Mouse (Mus musculus) urinary bladder, postnatal 4 days (tissue): ENCODE measurements around the gene Bzw2.
"Not testable (repeated sequence)": the region's sequence is repeated elsewhere in the genome, so short reads cannot be mapped to it uniquely, and the experiment has no call there.

Experiments
- DNase-seq, 2 experiments: peaks; one replicate each; pipeline ENCODE4 v3.0.0; 2021 to 2022; ENCODE audit warnings: low spot score in 2 of 2

Gene Bzw2

DNA sequence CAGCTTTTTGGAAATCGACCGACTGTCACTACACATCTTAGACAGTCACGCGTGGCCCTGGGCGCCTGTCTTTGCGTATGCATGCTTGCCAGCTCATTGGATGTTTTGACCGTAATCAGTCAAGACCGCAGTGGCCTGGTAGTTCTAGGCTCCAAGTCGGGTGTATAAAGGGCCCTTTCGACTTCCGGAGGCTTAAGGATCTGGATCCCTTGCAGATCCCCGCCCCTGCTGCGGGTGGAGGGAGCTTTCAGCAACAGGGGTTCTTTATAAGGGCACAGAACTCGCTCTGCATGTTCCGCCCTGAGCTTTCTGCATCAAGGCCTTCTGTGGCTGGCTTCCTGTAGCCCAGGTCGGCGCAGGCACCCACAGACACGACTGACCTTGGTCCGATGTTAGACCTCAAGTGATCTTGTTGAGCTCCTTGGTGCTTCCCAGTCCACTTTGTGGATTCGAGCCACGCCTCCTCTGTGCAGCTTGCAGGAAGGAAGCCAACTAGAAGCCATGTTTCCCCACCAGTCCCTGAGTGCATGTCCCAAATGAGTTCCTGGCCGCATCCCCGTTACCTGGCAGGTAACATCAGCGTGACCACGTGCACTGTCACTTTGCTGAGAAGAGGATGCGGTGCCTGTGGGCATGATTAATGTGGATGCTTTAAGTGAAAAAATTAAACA, at the start of gene Bzw2:
Bzw2 (minus strand) TSS at position 443 of the 671 bp plus-strand sequence.
- DNase-seq, result peak; percentile 66 to 73

DNA sequence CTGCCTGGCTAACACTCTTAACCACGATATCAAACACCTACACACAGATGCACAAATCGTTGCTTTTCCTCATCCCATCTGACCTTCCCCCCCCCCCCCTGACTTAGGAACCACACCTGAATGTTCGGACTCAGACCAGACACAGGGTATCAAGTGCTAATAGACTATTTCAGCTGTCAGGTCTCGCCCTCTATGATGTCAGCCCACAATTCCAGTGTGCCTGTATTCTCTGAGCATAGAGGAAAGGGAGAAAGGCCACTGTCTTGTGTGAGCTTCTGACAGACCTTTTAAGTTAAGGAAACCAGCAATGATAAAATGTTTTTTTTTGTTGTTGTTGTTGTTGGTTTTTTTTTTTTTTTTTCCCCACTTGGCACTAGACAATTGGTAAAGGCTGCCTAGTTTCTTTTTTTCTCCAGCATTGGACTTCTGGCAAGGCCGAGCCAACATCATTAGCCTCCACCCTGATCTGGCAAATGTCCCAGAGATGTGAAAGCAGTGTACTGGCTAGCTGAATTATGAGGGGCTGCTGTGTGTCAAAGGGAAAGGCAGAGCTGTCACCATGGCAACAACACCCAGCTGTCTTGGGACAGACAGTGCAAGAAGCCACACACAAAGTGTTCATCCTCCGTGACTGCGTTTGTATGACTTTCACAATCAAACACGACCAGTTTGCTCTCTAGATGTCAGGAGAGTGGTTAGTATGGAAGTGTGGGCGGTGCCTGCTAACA, 49.4 kb upstream of the Bzw2 start:
- peak in 1 of 2 experiments; percentile 63 for DNase-seq

DNA sequence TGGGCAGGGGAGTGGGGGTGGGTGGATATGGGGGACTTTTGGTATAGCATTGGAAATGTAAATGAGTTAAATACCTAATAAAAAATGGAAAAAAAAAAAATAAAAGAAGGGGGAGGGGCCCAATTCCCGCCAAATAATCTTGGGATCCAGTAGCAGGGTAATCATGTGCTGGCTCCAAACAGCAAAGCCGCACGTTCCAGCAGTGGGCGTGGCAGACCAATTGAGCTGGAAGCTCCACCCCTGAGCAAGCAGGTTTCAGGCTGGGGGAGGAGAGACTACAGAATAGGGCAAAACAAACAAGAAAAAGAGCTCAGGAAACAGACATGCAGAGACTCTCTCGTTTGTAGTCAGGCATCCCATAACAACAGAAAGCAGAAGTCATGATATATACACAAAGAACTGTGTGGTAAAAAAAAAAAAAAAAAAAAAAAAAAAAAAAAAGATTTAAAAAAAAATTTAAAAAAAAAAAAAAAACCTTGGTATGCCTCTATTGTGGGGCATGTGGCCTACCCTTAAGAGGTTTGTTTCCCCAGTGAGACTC, 47.8 kb upstream of the Bzw2 start:
- not testable (repeated sequence) for DNase-seq

DNA sequence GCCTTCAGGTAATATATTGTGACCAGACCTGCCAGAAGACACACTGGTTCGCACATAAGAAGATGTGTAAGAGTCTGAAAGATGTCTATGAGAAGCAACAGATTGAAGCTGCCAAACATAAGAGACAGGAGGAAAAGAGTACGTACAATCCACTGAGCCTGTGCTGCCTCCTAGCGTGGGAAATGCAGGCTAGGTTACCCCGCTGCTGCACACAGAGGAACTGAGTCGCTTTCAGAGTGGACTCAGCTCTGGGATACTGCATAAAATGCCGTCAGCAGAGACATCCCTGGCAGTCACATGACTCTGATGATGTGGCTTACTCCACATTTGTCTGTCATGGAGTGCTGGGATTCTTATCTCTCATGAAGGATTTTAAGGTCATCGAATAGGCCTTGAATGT, 37.1 kb upstream of the Bzw2 start:
- no peak for DNase-seq

DNA sequence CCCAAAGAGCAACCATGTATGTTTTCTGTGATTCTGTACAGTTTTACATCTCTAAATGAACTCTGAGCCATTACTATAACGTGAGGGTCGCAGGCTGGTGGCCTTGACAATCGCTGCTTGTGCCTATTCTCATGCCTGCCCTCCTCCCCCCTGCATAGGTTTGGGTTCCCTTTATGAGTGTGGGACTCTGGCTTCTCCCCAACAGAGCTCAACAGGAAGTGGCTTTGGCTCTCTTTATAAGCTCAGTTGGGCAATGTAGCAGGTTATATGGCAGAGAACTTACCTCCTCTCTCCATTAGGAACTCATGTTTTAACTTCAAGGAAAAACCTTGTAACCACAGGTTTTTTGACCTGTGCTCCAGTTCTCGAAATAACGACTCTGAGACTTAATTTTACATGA, 32.5 kb upstream of the Bzw2 start:
- DNase-seq, result no peak

DNA sequence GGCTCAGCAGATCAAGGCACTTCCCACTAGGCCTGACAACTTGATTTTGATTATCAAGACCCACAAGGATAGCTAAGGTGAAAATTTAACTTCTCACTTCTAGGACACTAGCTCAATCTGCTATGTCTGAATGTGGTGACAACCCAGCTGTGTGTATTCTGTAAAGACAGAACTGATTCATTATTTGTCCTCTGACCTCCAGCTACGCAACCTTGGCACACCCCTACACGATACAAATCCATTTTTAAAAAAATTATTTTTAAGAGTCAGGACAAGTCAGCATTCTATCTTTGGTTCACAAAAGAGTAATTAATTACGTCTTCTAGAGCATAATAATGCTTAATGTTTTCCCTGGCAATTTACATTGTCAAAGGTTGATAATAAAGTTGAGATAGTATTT, 31.7 kb upstream of the Bzw2 start:
- DNase-seq, result no peak

DNA sequence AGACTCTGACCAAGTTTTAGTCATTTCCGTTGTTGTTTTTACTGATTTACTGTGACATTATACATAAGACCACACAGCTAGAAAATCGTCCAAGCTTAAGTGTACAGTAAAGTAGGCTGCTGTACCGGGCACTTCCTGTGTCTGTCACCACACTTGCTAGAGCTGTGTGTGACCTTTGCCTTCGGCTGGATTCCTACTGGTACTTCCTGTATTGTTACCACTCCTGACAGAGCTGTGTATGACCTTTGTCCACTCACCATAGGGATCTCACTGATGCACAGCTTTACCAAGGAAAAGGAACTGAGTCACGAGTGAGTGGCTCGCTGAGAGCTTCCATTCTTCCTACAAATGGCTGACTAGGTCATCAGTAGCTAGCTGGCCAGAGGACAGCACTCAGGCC, 29.2 kb upstream of the Bzw2 start:
- no peak for DNase-seq

DNA sequence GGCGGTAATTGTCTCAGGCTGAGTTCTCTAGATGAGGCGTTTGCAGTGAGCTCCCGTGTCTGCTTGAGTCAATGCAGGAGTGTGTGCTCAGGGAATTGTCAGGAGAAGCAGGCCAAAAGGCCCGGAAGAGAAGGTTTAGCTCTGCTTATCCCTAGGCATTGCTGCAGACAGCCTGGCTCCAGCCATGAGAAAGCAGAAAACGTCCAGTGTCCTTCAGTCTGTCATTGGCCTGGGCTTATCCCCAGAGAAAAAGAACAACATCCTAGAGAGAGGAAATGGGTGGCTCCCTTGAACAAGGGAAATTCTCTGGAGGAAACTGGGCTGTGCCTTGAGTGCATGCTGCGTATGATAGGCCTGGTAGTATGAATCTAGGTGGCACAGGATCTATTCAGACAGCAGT, 24.7 kb upstream of the Bzw2 start:
- DNase-seq, result no peak

DNA sequence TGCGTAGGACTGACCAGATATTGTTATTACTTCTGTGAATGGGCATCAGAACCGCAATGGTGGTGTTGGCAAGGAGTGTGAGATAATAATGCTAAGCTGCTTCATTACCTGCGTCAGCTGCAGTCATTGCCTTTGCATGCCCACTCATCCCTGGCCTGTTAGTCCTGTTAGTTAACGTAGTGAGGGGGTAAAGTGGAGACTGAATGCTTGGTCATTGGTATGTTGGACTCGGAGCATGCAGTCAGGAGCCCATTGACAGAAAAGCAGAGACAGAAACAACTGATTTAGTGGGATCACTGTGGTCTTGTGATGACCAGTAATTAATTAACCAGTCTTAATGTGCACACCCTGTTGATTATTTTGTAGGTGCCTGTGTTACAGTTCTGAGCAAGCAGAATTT, 19.3 kb upstream of the Bzw2 start:
- no peak for DNase-seq

DNA sequence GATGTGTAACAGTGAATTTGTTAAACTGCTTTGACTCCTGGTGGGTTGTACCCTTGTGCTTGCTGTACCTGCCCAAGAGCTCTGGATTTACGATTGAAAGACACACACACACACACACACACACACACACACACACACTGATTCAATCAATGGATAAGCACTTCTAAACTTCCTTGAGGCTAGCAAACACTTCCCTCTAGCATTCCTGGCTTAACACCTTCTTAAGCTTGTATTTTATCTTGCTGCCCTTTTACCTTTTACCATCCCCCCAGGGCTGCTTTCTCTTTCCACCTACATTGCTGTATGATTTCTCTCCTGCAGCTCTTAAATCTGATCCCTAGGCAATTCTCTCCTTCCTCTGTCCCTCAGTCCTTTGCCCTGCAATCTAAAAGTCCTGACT, 7.4 kb upstream of the Bzw2 start:
- DNase-seq, result no peak

DNA sequence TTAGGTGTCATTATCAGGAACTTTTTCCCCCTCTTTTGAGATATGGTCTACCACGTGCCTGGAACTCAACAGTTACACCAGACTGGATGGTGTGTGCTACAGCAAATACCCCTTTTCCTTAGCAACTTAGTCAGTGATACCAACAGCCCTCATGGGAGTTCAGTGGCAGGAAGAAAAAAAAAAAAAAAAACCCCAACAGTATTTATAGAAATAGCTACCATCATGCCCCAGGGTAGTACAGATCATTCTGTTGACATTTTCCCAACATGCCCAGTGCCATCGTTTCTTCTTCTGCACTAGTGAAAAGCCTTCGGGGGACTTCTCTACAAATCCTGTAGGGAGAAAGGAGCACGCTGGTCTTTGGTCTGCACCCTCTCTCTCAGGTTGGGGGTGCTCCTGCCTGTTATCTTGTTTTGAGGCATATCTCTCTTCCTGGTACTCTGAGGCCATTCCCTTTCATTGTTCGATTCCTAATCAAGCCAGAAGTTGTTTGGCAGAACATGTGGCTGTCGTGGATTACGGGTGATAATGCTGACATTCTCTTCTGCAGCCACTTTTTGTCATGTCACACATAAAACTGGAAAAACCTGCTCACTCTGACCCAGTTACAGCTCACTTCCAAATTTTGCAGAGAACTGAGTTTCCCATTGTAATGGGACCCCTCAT, 6.4 kb upstream of the Bzw2 start:
- no peak for DNase-seq

DNA sequence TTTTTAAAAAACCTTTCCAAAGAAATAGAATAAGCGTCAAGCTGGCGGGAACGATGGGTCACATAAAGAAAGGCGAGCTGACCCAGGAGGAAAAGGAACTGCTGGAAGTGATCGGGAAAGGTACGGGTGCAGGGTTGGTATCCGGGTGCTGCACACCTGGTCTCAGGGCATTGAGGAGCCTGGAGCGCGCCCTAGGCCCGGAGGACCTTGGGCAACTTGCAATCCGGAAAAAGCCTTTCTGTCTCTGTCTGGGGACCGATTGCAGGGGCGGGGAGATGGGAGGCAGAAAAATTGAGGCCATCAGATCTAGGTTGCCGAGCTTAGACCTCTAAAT, 609 bp downstream of the Bzw2 start:
- no peak for DNase-seq

DNA sequence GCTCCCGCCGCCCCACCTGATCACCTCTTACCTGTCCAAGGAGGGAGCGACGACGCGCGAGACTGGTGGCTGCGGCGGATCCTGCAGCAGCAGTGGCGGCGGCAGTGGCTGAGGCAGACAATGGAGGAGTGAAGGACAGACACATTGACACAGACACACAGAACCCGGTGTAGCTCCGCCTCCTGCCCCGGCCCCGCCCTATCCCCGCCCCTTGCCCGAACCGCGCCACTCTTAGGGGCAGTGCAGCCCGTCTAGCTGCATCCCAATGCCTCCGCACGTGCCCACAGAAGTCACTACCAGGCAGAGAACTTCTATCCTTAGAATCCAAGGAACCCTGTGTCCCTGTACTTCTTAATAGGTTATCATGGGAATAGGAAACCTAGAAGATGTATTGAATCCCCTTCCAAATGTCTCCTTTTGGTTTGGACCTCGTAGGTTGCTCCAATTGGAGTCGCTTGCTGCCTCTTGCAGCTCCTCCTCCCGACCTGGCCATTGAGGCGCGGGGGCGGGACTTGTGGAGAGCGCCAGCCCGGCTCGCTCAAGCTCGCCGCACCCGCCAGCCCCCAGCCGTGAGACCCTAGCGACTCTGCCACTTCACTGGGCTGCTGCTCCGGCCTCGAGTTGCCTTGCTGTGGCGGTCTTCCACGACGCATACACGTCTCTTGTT, 1.1 kb downstream of the Bzw2 start, which contains the start of gene Ankmy2:
Ankmy2 (plus strand) TSS at position 478 of the 667 bp plus-strand sequence.
- DNase-seq, result peak; percentile 85 to 91

DNA sequence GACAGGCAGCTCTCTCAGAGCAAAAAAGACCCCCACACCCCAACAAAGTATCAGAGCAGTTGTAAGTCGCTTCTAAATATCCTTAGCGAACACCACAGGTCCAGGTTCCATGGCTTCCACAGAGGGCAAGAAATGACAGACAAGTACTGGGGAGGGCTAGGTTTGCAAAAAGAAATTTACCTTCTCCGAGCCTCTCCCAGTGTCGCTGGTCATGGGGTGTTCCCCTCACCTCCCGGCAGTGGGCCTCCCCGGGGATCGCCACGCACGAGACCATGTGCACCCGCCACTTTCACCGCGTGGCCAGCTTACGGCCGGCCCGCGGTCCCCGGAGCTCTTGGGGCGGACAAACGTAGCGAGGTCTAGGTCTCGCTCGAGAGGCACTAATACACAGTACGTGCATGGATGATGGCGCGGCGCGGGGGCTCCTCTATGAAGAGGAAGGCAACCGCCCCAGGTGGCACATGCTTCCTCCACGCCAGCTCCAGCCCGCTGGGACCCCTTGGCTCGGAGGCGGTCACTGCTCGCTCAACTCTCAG, 1.7 kb downstream of the Bzw2 start:
- no peak for DNase-seq

DNA sequence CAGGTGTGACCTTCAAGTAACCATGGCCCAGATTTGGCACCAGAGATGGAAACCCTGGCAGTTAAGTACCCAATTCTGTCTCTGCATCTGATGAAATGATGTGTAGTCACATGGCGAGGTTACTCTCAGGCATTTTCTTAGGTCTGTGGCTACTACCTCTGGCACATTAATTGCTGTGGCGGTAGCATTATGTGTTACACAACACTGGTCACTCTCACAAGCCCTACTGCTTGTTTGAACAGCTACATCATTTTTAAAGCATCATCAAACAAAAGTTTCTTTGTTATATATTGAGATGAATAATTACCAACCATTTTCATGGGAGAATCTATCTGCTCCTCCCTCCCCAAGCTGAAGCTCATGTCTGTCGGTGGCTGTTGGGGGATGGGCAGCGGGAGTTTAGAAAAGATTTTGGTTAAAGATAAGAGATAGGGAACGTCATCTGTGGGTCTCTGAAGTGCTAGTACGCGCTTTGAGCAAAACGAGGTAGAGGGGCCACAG, 2.7 kb downstream of the Bzw2 start:
- DNase-seq, result no peak

DNA sequence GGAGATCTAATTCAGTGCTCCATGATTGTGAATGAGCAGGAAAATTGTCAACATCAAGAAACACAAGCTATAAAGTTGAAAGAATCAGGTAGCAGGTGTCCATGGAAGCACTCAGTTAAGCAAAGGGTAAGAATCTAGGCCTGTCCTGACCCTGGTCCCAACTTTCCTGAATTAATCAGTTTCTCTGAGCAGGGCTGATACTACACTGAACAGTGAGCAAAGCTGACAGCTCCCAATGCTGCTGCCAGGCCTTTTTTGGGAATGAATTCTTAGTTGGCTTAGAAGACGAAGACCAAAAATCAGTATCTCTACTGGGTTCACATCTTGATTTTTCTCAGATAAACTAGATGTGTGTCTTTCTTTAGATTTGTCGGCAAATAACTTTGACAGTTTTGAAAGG, 7.1 kb downstream of the Bzw2 start:
- no peak for DNase-seq

DNA sequence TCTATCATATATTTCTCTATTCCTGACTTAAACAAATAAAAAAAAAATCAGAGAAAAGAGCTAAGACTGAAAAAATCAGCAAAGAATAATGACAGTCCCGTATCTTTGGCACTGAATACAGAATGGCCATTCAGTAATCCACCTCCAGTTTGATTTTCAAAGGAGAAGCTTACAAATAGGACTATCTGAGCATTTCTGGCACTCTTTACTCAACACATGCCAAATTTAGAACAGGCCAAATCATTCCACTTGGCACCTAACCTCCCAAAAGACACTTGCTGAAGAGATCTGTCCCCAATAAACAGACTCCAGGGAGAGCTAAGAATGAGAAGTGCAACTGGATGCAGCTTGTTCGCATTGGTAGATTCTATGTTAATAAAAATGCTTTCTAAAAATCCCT, 7.6 kb downstream of the Bzw2 start:
- DNase-seq, result no peak

DNA sequence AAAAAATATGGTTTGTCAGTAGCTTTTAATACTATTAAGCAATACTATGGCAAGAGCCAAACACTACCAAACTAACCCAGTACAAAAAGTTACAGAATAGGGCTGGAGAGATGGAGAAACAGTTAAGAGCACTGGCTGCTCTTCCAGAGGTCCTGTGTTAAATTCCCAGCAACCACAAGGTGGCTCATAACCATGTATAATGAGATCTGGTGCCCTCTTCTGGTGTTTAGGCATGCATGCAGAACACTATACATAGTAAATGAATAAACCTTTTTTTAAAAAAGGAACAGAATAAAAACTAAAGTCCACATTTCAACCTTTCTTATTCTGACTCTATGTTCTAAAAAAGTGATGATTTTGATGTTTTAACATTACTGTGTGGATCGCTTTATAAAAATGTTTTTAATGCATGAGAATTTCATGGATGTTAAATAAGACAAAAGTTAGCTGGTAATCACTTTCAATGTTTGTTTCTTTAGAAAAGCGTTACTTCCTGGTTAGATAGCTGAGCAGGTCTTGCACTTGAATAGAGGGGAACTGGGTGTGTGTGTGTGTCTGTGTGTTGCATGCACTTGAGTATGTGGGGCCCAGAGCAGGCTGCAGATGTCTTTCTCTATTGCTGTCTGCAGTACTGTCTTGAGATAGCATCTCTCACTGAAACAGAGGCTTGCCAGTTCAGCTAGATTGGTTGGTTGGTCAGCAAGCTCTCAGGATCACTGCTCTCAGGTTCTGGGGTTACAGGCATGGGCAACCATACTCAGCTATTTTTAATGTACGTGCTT, 11.5 kb downstream of the Bzw2 start:
- DNase-seq, result no peak

DNA sequence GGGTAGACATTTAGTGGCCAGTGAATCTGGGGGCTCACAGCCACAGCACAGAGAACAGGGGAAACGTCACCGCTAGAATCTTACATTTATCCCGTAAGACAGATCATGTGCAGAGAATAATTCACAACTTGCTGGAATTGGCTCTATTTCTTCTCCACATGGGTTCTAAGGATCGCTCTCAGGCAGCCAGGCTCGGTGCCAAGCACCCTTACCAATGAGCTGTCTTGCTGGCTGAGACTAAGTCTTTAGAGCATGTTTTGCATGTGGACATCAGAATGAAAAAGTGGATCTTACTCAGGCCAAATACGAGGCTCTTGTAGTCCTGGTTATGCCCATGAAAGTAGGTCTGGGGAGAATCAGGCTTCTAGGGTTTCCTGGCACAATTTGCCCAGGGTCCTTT, 17.5 kb downstream of the Bzw2 start:
- DNase-seq, result no peak

DNA sequence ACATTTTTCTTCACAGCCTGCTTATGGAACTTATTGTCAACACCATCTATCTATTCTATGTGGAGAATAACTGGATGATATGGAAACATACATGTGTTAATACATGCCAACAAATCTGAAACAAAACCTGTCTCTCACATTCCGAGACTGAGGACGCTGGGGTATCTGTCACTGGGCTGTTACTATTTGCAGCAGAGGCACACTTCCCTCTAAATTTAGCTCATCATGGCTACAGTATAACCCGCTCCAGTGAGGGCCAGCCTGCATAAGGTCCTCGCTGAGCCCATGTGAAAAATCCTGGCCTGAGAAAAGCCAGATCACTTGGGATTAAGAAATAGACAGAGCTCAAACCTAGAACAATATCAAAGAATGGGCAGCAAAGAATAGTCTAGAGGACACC, 20.7 kb downstream of the Bzw2 start:
- DNase-seq, result no peak

DNA sequence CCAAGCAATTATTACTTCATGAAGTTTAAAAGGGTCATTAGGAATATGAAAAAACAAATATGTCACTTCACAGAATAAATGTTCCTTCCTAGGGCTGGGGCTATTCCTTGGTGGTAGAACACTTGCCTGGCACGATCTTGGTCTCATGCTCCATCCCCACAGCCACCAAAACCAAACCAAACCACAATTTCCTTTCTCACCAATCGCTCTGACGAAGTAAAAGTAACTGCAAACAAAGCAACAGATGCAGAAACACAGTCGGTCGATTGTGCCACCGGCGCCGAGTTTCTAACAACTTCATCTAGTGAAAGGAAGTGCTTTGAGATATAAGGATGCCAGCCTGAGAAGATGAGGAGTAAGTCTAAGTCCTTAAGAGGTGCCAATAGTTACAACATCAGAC, 21.6 kb downstream of the Bzw2 start:
- no peak for DNase-seq
